Mouse (Mus musculus) ES-E14 (cell line): ENCODE measurements around the gene Fam181a. TPM values are rescaled to one million over a fixed set of nuclear protein-coding genes. Genes with fewer than 3 reads are reported as not detected.

ENCODE experiments used
- DNase-seq: peaks from one replicate; pipeline ENCODE4 v3.0.0-alpha.2; 2013; ENCODE audit warnings: low read depth, low spot score
- H3K27ac ChIP-seq: 2 replicates; pipeline ENCODE4 v1.5.1; 2012; ENCODE audit warnings: low read depth, mild to moderate bottlenecking, low read length, moderate library complexity, mixed read lengths; ENCODE audit not compliant: poor library complexity, insufficient read depth, severe bottlenecking
- H3K36me3 ChIP-seq: 2 replicates; pipeline ENCODE4 v1.6.1; 2012; ENCODE audit warnings: mild to moderate bottlenecking, low read length, moderate library complexity, mixed read lengths; ENCODE audit not compliant: control insufficient read depth, poor library complexity, insufficient read depth, severe bottlenecking
- H3K4me1 ChIP-seq, 2 experiments: fragments of 150-350 bp in 1 of 2; sonication (generic) in 1 of 2; 2 replicates each; pipeline ENCODE4 v1.6.1; 2012; ENCODE audit warnings: low read length in 2 of 2, mild to moderate bottlenecking in 1 of 2, mixed read lengths in 1 of 2; ENCODE audit not compliant: control insufficient read depth in 2 of 2, insufficient read depth in 2 of 2, poor library complexity in 1 of 2
- H3K4me3 ChIP-seq, 2 experiments: fragments of 150-350 bp in 1 of 2; sonication (generic) in 1 of 2; 2 replicates each; pipeline ENCODE4 v1.5.1; 2012; ENCODE audit warnings: low read length in 2 of 2, low read depth in 1 of 2, mild to moderate bottlenecking in 1 of 2, mixed read lengths in 1 of 2; ENCODE audit not compliant: insufficient read depth in 1 of 2, poor library complexity in 1 of 2, severe bottlenecking in 1 of 2
- H3K9ac ChIP-seq: 2 replicates; pipeline ENCODE4 v1.6.1; 2012; ENCODE audit warnings: low read depth, mild to moderate bottlenecking, low read length, mixed read lengths; ENCODE audit not compliant: poor library complexity, insufficient read depth, severe bottlenecking
- H3K9me3 ChIP-seq: fragments of 150-350 bp; sonication (generic); 2 replicates; pipeline ENCODE4 v1.6.1; 2012; ENCODE audit warnings: low read depth, mild to moderate bottlenecking, low read length; ENCODE audit not compliant: control insufficient read depth, insufficient read depth
- CHD2 ChIP-seq: IDR thresholded peaks from 2 replicates; pipeline ENCODE4 v1.6.1; 2014; ENCODE audit warnings: mild to moderate bottlenecking, low read depth, low read length, inconsistent platforms
- HCFC1 ChIP-seq: IDR thresholded peaks from 2 replicates; pipeline ENCODE4 v1.6.1; 2012; ENCODE audit warnings: low read length, inconsistent platforms, borderline replicate concordance; ENCODE audit not compliant: insufficient read depth
- MAFK ChIP-seq: IDR thresholded peaks from 2 replicates; pipeline ENCODE4 v1.6.1; 2014; ENCODE audit warnings: mild to moderate bottlenecking, low read depth, low read length, inconsistent platforms; ENCODE audit not compliant: insufficient read depth
- ZC3H11A ChIP-seq: IDR thresholded peaks from 2 replicates; pipeline ENCODE4 v1.6.1; 2012; ENCODE audit warnings: low read depth, mild to moderate bottlenecking, inconsistent platforms, low read length, borderline replicate concordance
- ZNF384 ChIP-seq: IDR thresholded peaks from 2 replicates; pipeline ENCODE4 v1.6.1; 2012; ENCODE audit warnings: low read depth, low read length, inconsistent platforms
- in situ Hi-C, 2 experiments: fragments of 600-800 bp; cut with MboI; formaldehyde crosslinking; loops; one replicate each; pipeline ENCODE4 v1.15.1; 2025; ENCODE audit warnings: low sequenced_read_pairs in 2 of 2, inconsistent platforms in 1 of 2; ENCODE audit not compliant: unreplicated experiment in 2 of 2
- total RNA-seq: library from RNA; depleted of rRNA; stranded (reverse); fragments of 300-350 nt; gene quantifications from 2 replicates; pipeline ENCODE4 v1.2.3, GENCODE M21; 2012

The Fam181a gene
- total RNA-seq, 1 experiment = not detected

- peaks cover 0 to 3% of the 10 kb centered on the region in 2 experiments; a peak in 1 of 4 replicates for H3K4me1 ChIP-seq
- in situ Hi-C loops = loop anchor here in 1 of 2 experiments (25.0 kb wide), 1 partner anchor 178 kb away; no protein-coding TSS in a partner anchor
- H3K9me3 ChIP-seq = no peaks in the 10 kb centered on the region
- H3K9ac ChIP-seq = no peak overlapping the region
- no peak overlapping the region for H3K27ac ChIP-seq
- peak overlapping the region; percentile 30 to 55; a peak in 2 of 4 replicates for H3K4me3 ChIP-seq
- no peaks in the 10 kb centered on the region for H3K36me3 ChIP-seq
- TF ChIP-seq ZNF384 = no peak
- no peak for TF ChIP-seq HCFC1
- no peak for TF ChIP-seq ZC3H11A
- TF ChIP-seq MAFK = no peak
- no peak for DNase-seq
Measured at GRCm38 (mm10) chr12:103314640-103315361, 4.0 kb downstream of the Fam181a start.

- no peaks in the 10 kb centered on the region for H3K9me3 ChIP-seq
- no peak for DNase-seq
- H3K4me3 ChIP-seq = no peak overlapping the region; a peak in 1 of 4 replicates
- H3K9ac ChIP-seq = no peak overlapping the region
- H3K4me1 ChIP-seq = peaks cover 0 to 3% of the 10 kb centered on the region in 2 experiments; a peak in 1 of 4 replicates
- in situ Hi-C loops = loop anchor here in 1 of 2 experiments (25.0 kb wide), 1 partner anchor 179 kb away; no protein-coding TSS in a partner anchor
- no peak overlapping the region for H3K27ac ChIP-seq
- TF ChIP-seq HCFC1 = no peak
- no peak for TF ChIP-seq ZNF384
- no peak for TF ChIP-seq CHD2
- TF ChIP-seq ZC3H11A = no peak
- no peak for TF ChIP-seq MAFK
- H3K36me3 ChIP-seq = no peaks in the 10 kb centered on the region
Measured at GRCm38 (mm10) chr12:103315831-103316545, 5.2 kb downstream of the Fam181a start.

GRCm38 (mm10) chr12:103322801-103323200, 12.0 kb downstream of the Fam181a start:
- TF ChIP-seq MAFK (no peak), ZNF384 (no peak), ZC3H11A (no peak), HCFC1 (no peak), CHD2 (no peak)
- peaks cover 0 to 8% of the 10 kb centered on the region in 2 experiments; a peak in 1 of 4 replicates for H3K4me1 ChIP-seq
- no peaks in the 10 kb centered on the region for H3K9me3 ChIP-seq
- no peak overlapping the region for H3K4me3 ChIP-seq
- no peaks in the 10 kb centered on the region for H3K36me3 ChIP-seq
- H3K9ac ChIP-seq = no peak overlapping the region
- no peak for DNase-seq
- no peak overlapping the region for H3K27ac ChIP-seq
- in situ Hi-C loops = loop anchor here in 1 of 2 experiments (25.0 kb wide), 1 partner anchor 186 kb away; no protein-coding TSS in a partner anchor

- TF ChIP-seq ZNF384 (no peak), CHD2 (no peak), HCFC1 (no peak), ZC3H11A (no peak), MAFK (no peak)
- peak overlapping the region; percentile 53 to 64 for H3K4me3 ChIP-seq
- peak overlapping the region; percentile 54; the same call in 1 of the 2 replicates for H3K9ac ChIP-seq
- in situ Hi-C loops = no loop called here
- peaks cover 0 to 8% of the 10 kb centered on the region in 2 experiments; a peak in 1 of 4 replicates for H3K4me1 ChIP-seq
- H3K27ac ChIP-seq = no peak overlapping the region
- no peaks in the 10 kb centered on the region for H3K36me3 ChIP-seq
- peak; percentile 91 for DNase-seq
- H3K9me3 ChIP-seq = no peaks in the 10 kb centered on the region
Measured at GRCm38 (mm10) chr12:103325156-103325857, 14.5 kb downstream of the Fam181a start.
